Mouse (Mus musculus) thymus, adult 2 months (tissue): ENCODE measurements at regions not wholly inside any gene's neighbourhood (a gene's known extent, or its start where the extent isn't known, plus 50 kb on each side); places are given as distances from the start of the nearest gene placed in this dataset.

ENCODE experiments used
- CTCF ChIP-seq: fragments of 200-500 bp; IDR thresholded peaks from 2 replicates; pipeline ENCODE4 v1.5.1; 2012; ENCODE audit warnings: mild to moderate bottlenecking, control low read depth, low read length, moderate library complexity, borderline replicate concordance; ENCODE audit not compliant: control insufficient read depth, poor library complexity, insufficient read depth; ENCODE audit errors: extremely low read depth
- POLR2A ChIP-seq: fragments of 200-500 bp; IDR thresholded peaks from 2 replicates; pipeline ENCODE4 v1.6.1; 2012; ENCODE audit warnings: mild to moderate bottlenecking, low read length, control low read depth, moderate library complexity; ENCODE audit not compliant: control insufficient read depth, poor library complexity, insufficient read depth; ENCODE audit errors: extremely low read depth

DNA sequence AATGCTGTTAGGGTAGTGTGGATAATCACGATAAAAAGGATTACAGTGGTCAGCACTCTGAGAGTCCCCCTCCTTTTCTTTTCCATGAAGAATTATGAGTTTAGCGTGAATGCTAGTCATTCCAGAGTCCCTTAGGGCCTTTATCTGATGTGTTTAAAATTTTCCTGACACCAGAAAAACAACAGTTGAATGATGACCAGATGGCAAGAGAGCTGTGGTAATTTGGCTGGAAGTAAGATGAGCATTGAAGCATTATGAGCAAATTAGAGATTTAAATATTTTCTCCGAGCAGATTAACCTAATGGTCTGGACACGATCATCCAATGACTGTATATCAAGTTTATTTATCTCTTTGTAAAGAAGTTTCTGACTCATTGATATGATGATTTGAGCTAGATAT, 417.1 kb upstream of the Igbp1b start:
- no peak for TF ChIP-seq CTCF
- TF ChIP-seq POLR2A = no peak
